Mouse (Mus musculus) C2C12 (cell line): ENCODE results near the gene Npas2.

Source experiments
- CEBPB ChIP-seq: IDR thresholded peaks from one replicate; pipeline ENCODE4 v1.6.1; 2011; ENCODE audit warnings: low read depth, mild to moderate bottlenecking, control low read depth, moderate library complexity
- CTCF ChIP-seq: IDR thresholded peaks from one replicate; pipeline ENCODE4 v1.5.1; 2011; ENCODE audit not compliant: control insufficient read depth, insufficient read depth, insufficient read length
- FOSL1 ChIP-seq: IDR thresholded peaks from one replicate; pipeline ENCODE4 v1.8.0; 2011; ENCODE audit warnings: mild to moderate bottlenecking, low read length; ENCODE audit not compliant: poor library complexity, insufficient read depth, severe bottlenecking
- MAX ChIP-seq: IDR thresholded peaks from one replicate; pipeline ENCODE4 v1.6.1; 2011; ENCODE audit warnings: mild to moderate bottlenecking, control low read depth
- MYOD1 ChIP-seq: IDR thresholded peaks from one replicate; pipeline ENCODE4 v1.6.1; 2011; ENCODE audit warnings: low read depth; ENCODE audit not compliant: control insufficient read depth, insufficient read length
- MYOG ChIP-seq: IDR thresholded peaks from one replicate; pipeline ENCODE4 v1.6.1; 2011; ENCODE audit not compliant: control insufficient read depth, insufficient read length; ENCODE audit errors: extremely low read depth
- USF1 ChIP-seq: IDR thresholded peaks from one replicate; pipeline ENCODE4 v1.6.1; 2011; ENCODE audit warnings: low read depth, mild to moderate bottlenecking, control low read depth, moderate library complexity

DNA sequence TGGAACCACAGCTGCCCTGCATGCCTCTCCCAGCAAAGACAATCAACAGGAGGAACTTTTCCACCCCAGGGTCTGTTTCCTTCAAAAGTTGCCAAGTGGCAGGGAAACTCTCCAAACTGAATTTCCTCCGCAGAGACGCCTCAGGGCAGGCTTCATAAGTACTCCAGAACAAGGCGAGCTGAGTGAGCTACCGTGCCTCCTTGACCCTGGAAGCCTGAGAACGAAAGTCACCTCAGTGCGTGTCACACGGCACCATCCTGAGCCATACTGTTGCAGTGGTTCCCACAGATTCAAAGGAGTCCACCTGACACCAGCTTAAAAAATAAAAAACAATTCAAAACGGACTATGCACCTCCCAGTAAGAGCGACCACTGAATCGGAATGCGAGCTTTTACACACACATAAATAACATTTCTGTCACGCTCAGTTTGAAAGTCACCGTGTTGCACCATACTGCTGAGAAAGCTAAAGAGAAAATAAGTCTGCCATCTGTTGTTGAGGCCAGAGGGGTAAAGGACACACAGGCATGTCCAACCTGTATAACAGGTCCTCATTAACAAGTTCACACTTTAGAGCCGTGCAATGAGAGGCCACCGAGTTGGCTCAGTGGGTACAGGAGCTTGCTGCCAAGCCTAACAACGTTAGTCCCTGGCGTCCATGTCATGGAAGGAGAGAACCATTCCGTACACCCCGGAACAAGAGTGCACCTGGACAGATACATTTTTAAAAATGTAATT, 216.7 kb downstream of the Npas2 start:
- TF ChIP-seq CTCF (no peak), CEBPB (no peak), MAX (no peak), MYOG (no peak), USF1 (no peak), MYOD1 (no peak), FOSL1 (no peak)
